Mouse (Mus musculus) brain, embryonic 14.5 days (tissue): ENCODE measurements at regions not wholly inside any gene's neighbourhood (a gene's known extent, or its start where the extent isn't known, plus 50 kb on each side); places are given as distances from the start of the nearest gene placed in this dataset.

Source experiments
- CTCF ChIP-seq: fragments of 200-500 bp; IDR thresholded peaks from 2 replicates; pipeline ENCODE4 v1.5.1; 2012; ENCODE audit warnings: inconsistent platforms, mild to moderate bottlenecking, moderate library complexity, borderline replicate concordance; ENCODE audit not compliant: insufficient read depth, insufficient read length; ENCODE audit errors: extremely low read depth
- POLR2A ChIP-seq: fragments of 200-500 bp; IDR thresholded peaks from 2 replicates; pipeline ENCODE4 v1.6.1; 2012; ENCODE audit warnings: mild to moderate bottlenecking, inconsistent platforms, borderline replicate concordance; ENCODE audit not compliant: poor library complexity, insufficient read depth, insufficient read length, severe bottlenecking; ENCODE audit errors: extremely low read depth

GRCm38 (mm10) chr12:107050891-107051635 is 437.4 kb upstream of the 3110018I06Rik start:
- TF ChIP-seq CTCF = no peak
- TF ChIP-seq POLR2A = no peak
